Mouse (Mus musculus) heart, embryonic 12.5 days (tissue): ENCODE data around the gene Pate4. TPM values are rescaled to one million over a fixed set of nuclear protein-coding genes. Genes with fewer than 3 reads are reported as not detected.

Source experiments
- ATAC-seq: fragments of 200-750 bp; cut with Nextera tagmentation; 2 replicates; pipeline ENCODE4 v1.8.0; 2017; ENCODE audit warnings: moderate TSS enrichment, moderate library complexity; ENCODE audit not compliant: insufficient number of reproducible peaks, low FRiP score
- H3K27ac ChIP-seq: fragments of 300-500 bp; sonication (generic); 2 replicates; pipeline ENCODE4 v1.5.1; 2016; ENCODE audit warnings: mild to moderate bottlenecking, moderate library complexity; ENCODE audit not compliant: poor library complexity, severe bottlenecking
- H3K27me3 ChIP-seq: fragments of 300-500 bp; sonication (generic); replicated peaks from 2 replicates; pipeline ENCODE4 v1.6.1; 2016; ENCODE audit warnings: mild to moderate bottlenecking, moderate library complexity
- H3K36me3 ChIP-seq: fragments of 300-500 bp; sonication (generic); 2 replicates; pipeline ENCODE4 v1.6.1; 2016; ENCODE audit warnings: mild to moderate bottlenecking, moderate library complexity
- H3K4me1 ChIP-seq: fragments of 300-500 bp; sonication (generic); replicated peaks from 2 replicates; pipeline ENCODE4 v1.6.1; 2016; ENCODE audit warnings: mild to moderate bottlenecking
- H3K4me2 ChIP-seq: fragments of 300-500 bp; sonication (generic); 2 replicates; pipeline ENCODE4 v1.6.1; 2016; ENCODE audit warnings: mild to moderate bottlenecking, moderate library complexity
- H3K4me3 ChIP-seq: fragments of 300-500 bp; sonication (generic); 2 replicates; pipeline ENCODE4 v1.5.1; 2016; ENCODE audit warnings: mild to moderate bottlenecking
- H3K9ac ChIP-seq: fragments of 300-500 bp; sonication (generic); 2 replicates; pipeline ENCODE4 v1.6.1; 2016; ENCODE audit warnings: mild to moderate bottlenecking, moderate library complexity
- H3K9me3 ChIP-seq: fragments of 300-500 bp; sonication (generic); replicated peaks from 2 replicates; pipeline ENCODE4 v1.6.1; 2016; ENCODE audit warnings: mild to moderate bottlenecking, moderate library complexity
- WGBS: fragments of 180-500 bp; shearing (Covaris S2); methylation state at CpG from one replicate; pipeline ENCODE4 v1.1.7; 2016; 5-methylcytosine and 5-hydroxymethylcytosine counted together
- polyA plus RNA-seq: library from polyadenylated mRNA; unstranded; fragments of >200 nt; fragmentation: Nextera tagmentation; extraction: Ambion mirVana; gene quantifications from 2 replicates; pipeline ENCODE4 v1.2.1, GENCODE M21; 2016

Gene Pate4
- polyA plus RNA-seq, 1 experiment from 2014 or later = not detected

DNA sequence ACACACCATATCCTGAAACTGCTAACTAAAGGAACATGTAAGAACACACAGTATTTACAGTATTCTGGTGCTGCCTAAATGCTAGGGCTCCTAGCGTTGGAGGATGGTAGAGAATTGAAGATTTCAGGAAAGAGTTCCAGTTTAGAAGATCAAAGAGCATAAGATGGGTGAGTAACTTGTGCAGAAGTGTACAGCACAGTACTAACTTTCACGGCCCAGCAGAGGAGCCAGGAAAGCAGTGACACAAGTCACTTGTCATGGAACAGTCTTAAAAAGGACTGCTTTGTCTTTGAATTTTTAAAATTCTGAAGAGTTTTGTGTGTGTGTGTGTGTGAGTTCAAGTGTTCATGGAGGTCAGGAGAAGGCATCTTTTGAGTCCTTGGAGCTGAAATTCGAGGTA lies 43.7 kb downstream of the Pate4 start:
- WGBS = 83% methylated on average over 3 of the region's 3 CpGs
- H3K4me3 ChIP-seq = no peak overlapping the region
- H3K27me3 ChIP-seq = no peaks in the 10 kb centered on the region
- no peak for ATAC-seq
- H3K4me2 ChIP-seq = no peak overlapping the region
- no peak overlapping the region for H3K9ac ChIP-seq
- no peaks in the 10 kb centered on the region for H3K9me3 ChIP-seq
- peaks cover 18% of the 10 kb centered on the region for H3K4me1 ChIP-seq
- no peak overlapping the region for H3K27ac ChIP-seq
- H3K36me3 ChIP-seq = peaks cover 26% of the 10 kb centered on the region

DNA sequence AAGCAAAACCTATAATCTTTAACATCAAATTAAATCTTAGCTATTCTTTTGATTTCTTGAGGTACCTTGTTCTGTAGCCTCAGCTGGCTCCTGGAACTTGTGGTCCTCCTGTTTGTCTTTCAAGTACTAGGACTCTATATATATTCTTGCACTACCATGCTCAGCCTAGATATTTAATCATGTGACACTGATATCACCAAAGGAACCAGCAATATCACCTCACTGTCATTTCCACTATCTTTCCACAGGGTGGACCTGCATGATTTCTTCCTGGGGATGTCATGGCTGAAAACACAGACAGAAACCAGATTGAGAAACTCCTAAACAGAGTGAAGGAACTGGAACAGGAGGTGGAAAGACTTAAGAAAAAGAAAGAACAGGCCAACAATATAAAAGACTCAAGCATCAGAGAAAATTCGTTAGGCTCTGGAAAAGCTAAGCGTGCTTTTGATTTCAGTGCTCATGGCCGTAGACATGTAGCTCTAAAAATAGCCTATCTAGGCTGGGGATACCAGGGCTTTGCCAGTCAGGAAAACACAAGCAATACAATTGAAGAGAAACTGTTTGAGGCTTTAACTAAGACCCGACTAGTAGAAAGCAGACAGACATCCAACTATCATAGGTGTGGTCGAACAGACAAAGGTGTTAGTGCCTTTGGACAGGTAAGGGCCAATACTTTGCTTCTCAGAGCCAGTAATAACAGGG lies 47.1 kb downstream of the Pate4 start:
- no peak for ATAC-seq
- Histone ChIP-seq H3K4me2 (peak overlapping the region; percentile 50), H3K27me3 (no peaks in the 10 kb centered on the region), H3K9me3 (no peaks in the 10 kb centered on the region), H3K4me3 (no peak overlapping the region), H3K9ac (no peak overlapping the region), H3K4me1 (peaks cover 24% of the 10 kb centered on the region), H3K27ac (peak overlapping the region; percentile 84), H3K36me3 (peaks cover 37% of the 10 kb centered on the region)
- WGBS = 52% methylated on average over 5 of the region's 5 CpGs

DNA sequence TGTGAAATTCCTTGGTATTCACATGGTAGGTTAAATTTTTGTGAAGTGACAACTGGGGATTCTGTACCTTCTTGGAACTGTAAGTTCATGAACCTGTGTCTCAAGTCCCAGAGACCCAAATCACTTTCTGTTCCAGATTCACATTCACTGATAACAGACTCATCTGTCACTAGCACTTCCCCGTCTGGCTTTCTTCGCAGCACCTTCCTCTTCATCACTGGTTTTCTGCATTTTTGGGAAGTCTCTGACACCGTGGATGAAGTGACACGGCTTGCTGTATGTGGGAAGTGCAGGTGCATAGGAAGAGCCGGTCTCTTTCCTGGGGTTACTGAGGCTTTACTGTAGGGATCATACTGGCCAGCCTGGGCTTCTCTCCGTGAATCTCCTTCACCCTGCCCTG lies 50.2 kb downstream of the Pate4 start:
- ATAC-seq = no peak
- Histone ChIP-seq H3K4me3 (no peak overlapping the region), H3K27me3 (0 out of 2 replicates have a peak, but pooled peaks cover 6% of the 10 kb centered on the region), H3K27ac (no peak overlapping the region), H3K9ac (no peak overlapping the region), H3K4me2 (no peak overlapping the region), H3K4me1 (peaks cover 28% of the 10 kb centered on the region), H3K36me3 (peaks cover 21% of the 10 kb centered on the region), H3K9me3 (no peaks in the 10 kb centered on the region)
- WGBS = 79% methylated on average over 6 of the region's 6 CpGs

DNA sequence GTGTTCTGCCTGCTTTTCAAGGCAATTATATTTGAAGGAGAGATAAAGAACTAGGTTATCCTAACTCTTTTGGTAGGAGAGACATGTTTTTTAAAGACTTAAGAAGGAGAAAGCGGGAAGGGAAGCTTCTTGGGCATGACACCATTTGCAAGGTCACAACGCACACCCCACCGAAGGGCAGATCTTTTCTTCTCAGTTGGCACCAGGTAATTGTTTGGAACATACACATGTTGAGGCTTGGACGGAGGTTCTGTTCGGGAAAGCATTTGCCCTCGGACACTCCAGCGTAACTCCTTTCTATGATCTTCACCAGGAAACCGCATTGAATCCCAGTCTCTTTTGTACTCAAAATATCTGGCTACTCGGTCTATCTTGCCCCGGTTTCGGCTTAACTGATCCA lies 50.7 kb downstream of the Pate4 start:
- peaks cover 28% of the 10 kb centered on the region for H3K4me1 ChIP-seq
- no peak overlapping the region for H3K27ac ChIP-seq
- no peak overlapping the region for H3K9ac ChIP-seq
- no peak overlapping the region for H3K4me3 ChIP-seq
- ATAC-seq = no peak
- 92% methylated on average over 11 of the region's 11 CpGs for WGBS
- H3K4me2 ChIP-seq = no peak overlapping the region
- no peaks in the 10 kb centered on the region for H3K9me3 ChIP-seq
- peaks cover 17% of the 10 kb centered on the region for H3K36me3 ChIP-seq
- 0 out of 2 replicates have a peak, but pooled peaks cover 6% of the 10 kb centered on the region for H3K27me3 ChIP-seq

DNA sequence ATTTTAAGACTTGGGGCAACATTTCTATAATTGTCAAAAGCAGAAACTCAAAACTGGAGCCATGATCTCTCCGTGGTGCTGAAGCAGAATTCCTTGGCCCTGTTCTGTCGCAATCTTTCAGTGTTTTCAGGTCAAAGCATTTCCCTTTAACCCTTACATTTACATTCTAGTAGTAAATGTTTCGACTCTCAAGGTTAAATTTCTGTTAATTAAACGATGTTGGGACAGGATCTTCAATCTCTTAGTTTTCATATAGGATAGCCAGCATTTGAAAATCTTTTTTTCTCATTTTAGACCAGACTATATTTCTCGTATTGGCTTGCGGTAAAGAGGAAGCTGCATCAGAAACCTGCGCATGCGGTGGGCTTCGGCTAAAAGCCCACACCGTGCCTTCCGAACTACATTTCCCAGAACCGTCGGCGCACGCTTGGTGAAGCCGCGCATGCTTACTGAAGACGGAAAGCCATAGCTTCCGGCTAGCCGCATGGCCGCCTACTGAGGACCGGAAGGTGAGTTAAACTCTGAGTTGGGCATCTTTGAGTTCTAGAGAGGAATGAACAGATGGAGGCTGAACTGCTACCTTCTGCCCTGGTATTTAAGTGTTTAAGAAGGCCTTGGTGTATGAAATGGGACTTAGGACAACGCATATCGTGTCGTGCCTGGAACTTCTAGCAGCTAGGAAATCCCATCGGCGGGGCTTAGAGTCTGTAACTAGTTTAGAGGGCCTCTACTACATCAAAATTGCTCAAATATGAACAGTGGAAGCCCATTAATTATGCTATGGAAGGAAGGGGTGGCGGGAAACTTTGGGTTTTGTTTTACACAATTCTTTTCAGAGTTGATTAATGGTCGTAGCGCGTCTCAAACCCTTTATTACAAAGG lies 52.5 kb downstream of the Pate4 start:
- peak overlapping the region; percentile 81 for H3K4me3 ChIP-seq
- H3K27me3 ChIP-seq = 0 out of 2 replicates have a peak, but pooled peaks cover 6% of the 10 kb centered on the region
- H3K9me3 ChIP-seq = no peaks in the 10 kb centered on the region
- peak overlapping the region; percentile 78 for H3K9ac ChIP-seq
- H3K4me1 ChIP-seq = peaks cover 17% of the 10 kb centered on the region
- H3K27ac ChIP-seq = 0 out of 2 replicates have a peak overlapping the region, but pooled peaks have one; percentile 46
- WGBS = 2% methylated on average over 31 of the region's 31 CpGs
- H3K36me3 ChIP-seq = peaks cover 11% of the 10 kb centered on the region
- H3K4me2 ChIP-seq = peak overlapping the region; percentile 100
- ATAC-seq = peak; percentile 85

DNA sequence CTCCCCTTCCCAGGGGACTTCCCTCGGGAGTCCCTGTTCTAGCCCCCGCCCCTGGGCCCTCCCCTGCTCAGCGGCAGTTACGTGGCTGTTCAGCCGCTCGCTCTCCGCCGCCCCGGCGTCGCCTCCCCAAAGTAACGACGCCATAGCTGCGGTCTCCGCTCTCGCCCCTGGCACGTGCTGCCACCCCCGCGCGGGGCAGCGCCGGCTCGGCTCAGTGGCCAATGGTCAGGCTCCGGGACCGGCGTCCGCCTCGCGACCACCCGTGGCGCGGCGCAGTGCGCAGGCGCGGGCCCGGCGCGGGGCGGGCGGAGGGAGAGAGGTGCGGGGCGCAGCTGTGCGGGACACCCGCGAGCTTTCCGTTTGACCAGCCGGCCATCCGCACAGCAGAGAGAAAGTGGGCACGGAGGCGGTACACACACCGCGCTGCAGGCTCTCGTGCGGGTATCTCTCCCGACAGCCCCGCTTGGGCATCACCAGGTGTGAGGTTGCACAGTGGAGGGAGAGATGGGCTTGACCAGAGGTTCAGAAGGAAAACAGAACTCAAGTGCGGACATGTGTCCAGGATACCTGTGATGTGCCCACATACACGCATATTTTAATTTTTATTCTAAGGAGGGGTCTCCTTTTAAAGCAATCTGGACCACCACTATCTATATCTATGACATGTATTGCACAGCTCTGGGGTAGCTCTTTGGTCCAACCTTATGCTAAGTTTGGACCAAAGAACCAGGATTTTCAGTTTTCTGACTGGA lies 53.3 kb downstream of the Pate4 start, which contains the start of the genes Ddx25 and Pus3:
Gene Ddx25 (minus strand): TSS at position 272 of the 752 bp plus-strand sequence.
Gene Pus3 (plus strand): TSS at position 339 of the 752 bp plus-strand sequence.
- Histone ChIP-seq H3K9ac (peak within 1 kb of the TSS; percentile 78), H3K9me3 (no peaks in the 10 kb centered on the region), H3K36me3 (peaks cover 11% of the 10 kb centered on the region), H3K4me1 (peaks cover 20% of the 10 kb centered on the region), H3K27ac (0 out of 2 replicates have a peak within 1 kb of the TSS, but pooled peaks have one; percentile 46), H3K27me3 (0 out of 2 replicates have a peak, but pooled peaks cover 6% of the 10 kb centered on the region), H3K4me3 (peak within 1 kb of the TSS; percentile 81), H3K4me2 (peak within 1 kb of the TSS; percentile 100)
- under 1% methylated on average over 59 of the region's 59 CpGs for WGBS
- peak; percentile 74 for ATAC-seq

Other genes starting within 250 kb of the Pate4 start
- 7.0 and 8.2 TPM in 2 replicates for gene Cdon, start 190.8 kb downstream of the Pate4 start, polyA plus RNA-seq
- gene Gm1113, start 93.7 kb downstream of the Pate4 start, polyA plus RNA-seq = not detected in 2 replicates
- gene Ddx25, start 53.4 kb downstream of the Pate4 start, polyA plus RNA-seq = 1.7 and 2.0 TPM in 2 replicates
- gene Pus3, start 53.3 kb downstream of the Pate4 start, polyA plus RNA-seq = 12.3 and 14.0 TPM in 2 replicates
- gene Pate2, start 41.7 kb downstream of the Pate4 start, polyA plus RNA-seq = 0.45 and 0.66 TPM in 2 replicates
- gene Hyls1, start 41.5 kb downstream of the Pate4 start, polyA plus RNA-seq = 13.6 and 14.9 TPM in 2 replicates
- gene Pate3, start 36.3 kb upstream of the Pate4 start, polyA plus RNA-seq = not detected in 2 replicates
- gene Pate1, start 75.4 kb upstream of the Pate4 start, polyA plus RNA-seq = not detected in 2 replicates
- gene Gm17677, start 129.1 kb upstream of the Pate4 start, polyA plus RNA-seq = not detected in 2 replicates
- not detected in 2 replicates for gene Gm17727, start 166.2 kb upstream of the Pate4 start, polyA plus RNA-seq
- not detected in 2 replicates for gene Gm27235, start 178.2 kb upstream of the Pate4 start, polyA plus RNA-seq
- gene D730048I06Rik, start 178.2 kb upstream of the Pate4 start, polyA plus RNA-seq = not detected in 2 replicates
- not detected in 2 replicates for gene 9230110F15Rik, start 232.2 kb upstream of the Pate4 start, polyA plus RNA-seq